Mouse (Mus musculus) MEL (cell line): Measurements from ENCODE around the gene Igf2bp3. TPM values are rescaled to one million over a fixed set of nuclear protein-coding genes. Genes with fewer than 3 reads are reported as not detected.

Source experiments
- DNase-seq: peaks from one replicate; pipeline ENCODE4 v3.0.0; 2011; ENCODE audit warnings: low read depth, low spot score
- H3K27ac ChIP-seq: 2 replicates; pipeline ENCODE4 v1.5.1; 2012; ENCODE audit warnings: low read depth, mild to moderate bottlenecking, control low read depth, low read length, moderate library complexity; ENCODE audit not compliant: control insufficient read depth
- H3K27me3 ChIP-seq, 2 experiments: fragments of 150-350 bp in 1 of 2; sonication (generic) in 1 of 2; 2 replicates each; pipeline ENCODE4 v1.6.1; 2012; ENCODE audit warnings: low read length in 2 of 2, mild to moderate bottlenecking in 2 of 2, improper control_type of control experiment in 1 of 2, moderate library complexity in 1 of 2; ENCODE audit not compliant: insufficient read depth in 2 of 2, control insufficient read depth in 1 of 2
- H3K36me3 ChIP-seq, 2 experiments: 2 replicates each; pipeline ENCODE4 v1.6.1; 2012 to 2014; ENCODE audit warnings: low read length in 2 of 2, improper control_type of control experiment in 1 of 2, inconsistent platforms in 1 of 2, mild to moderate bottlenecking in 1 of 2; ENCODE audit not compliant: insufficient read depth in 2 of 2, control insufficient read depth in 1 of 2
- H3K4me1 ChIP-seq, 2 experiments: fragments of 150-350 bp in 1 of 2; sonication (generic) in 1 of 2; 2 replicates each; pipeline ENCODE4 v1.6.1; 2012; ENCODE audit warnings: low read length in 2 of 2, improper control_type of control experiment in 1 of 2, mild to moderate bottlenecking in 1 of 2; ENCODE audit not compliant: insufficient read depth in 2 of 2, control insufficient read depth in 1 of 2
- H3K4me3 ChIP-seq, 2 experiments: fragments of 150-350 bp in 1 of 2; sonication (generic) in 1 of 2; 2 replicates each; pipeline ENCODE4 v1.5.1; 2012; ENCODE audit warnings: low read depth in 2 of 2, low read length in 2 of 2, mild to moderate bottlenecking in 2 of 2, moderate library complexity in 2 of 2, control low read depth in 1 of 2, improper control_type of control experiment in 1 of 2; ENCODE audit not compliant: control insufficient read depth in 1 of 2, insufficient read depth in 1 of 2
- H3K79me2 ChIP-seq: 2 replicates; pipeline ENCODE4 v1.6.1; 2012; ENCODE audit warnings: mild to moderate bottlenecking, low read length, moderate library complexity; ENCODE audit not compliant: control insufficient read depth, poor library complexity, insufficient read depth
- H3K9ac ChIP-seq: 2 replicates; pipeline ENCODE4 v1.6.1; 2012; ENCODE audit warnings: low read depth, mild to moderate bottlenecking, control low read depth, low read length, moderate library complexity; ENCODE audit not compliant: control insufficient read depth, poor library complexity, severe bottlenecking
- H3K9me3 ChIP-seq: fragments of 150-350 bp; sonication (generic); replicated peaks from 2 replicates; pipeline ENCODE4 v1.6.1; 2012; ENCODE audit warnings: mild to moderate bottlenecking, low read length, improper control_type of control experiment, moderate library complexity; ENCODE audit not compliant: insufficient read depth
- BHLHE40 ChIP-seq: IDR thresholded peaks from 2 replicates; pipeline ENCODE4 v1.6.1; 2012; ENCODE audit warnings: low read depth, mild to moderate bottlenecking, inconsistent platforms, low read length, improper control_type of control experiment, borderline replicate concordance
- CTCF ChIP-seq, 3 experiments: IDR thresholded peaks in 2 of 3; conservative IDR thresholded peaks in 1 of 3; 2 replicates each; pipeline ENCODE4 v1.5.1; 2011 to 2012; ENCODE audit warnings: low read length in 3 of 3, low read depth in 2 of 3, mild to moderate bottlenecking in 2 of 3, improper control_type of control experiment in 1 of 3, inconsistent platforms in 1 of 3, mixed read lengths in 1 of 3, moderate library complexity in 1 of 3; ENCODE audit not compliant: control insufficient read depth in 1 of 3, insufficient read depth in 1 of 3, poor library complexity in 1 of 3, severe bottlenecking in 1 of 3
- ELF1 ChIP-seq: IDR thresholded peaks from 2 replicates; pipeline ENCODE4 v1.6.1; 2014; ENCODE audit warnings: low read depth, mild to moderate bottlenecking, inconsistent platforms, low read length, improper control_type of control experiment, moderate library complexity
- GATA1 ChIP-seq: IDR thresholded peaks from 2 replicates; pipeline ENCODE4 v1.6.1; 2011; ENCODE audit warnings: low read depth, low read length, improper control_type of control experiment
- HCFC1 ChIP-seq: IDR thresholded peaks from 2 replicates; pipeline ENCODE4 v1.6.1; 2012; ENCODE audit warnings: low read depth, mild to moderate bottlenecking, inconsistent platforms, low read length, improper control_type of control experiment, moderate library complexity
- KAT2A ChIP-seq: conservative IDR thresholded peaks from 2 replicates; pipeline ENCODE4 v1.6.1; 2012; ENCODE audit warnings: low read depth, low read length, improper control_type of control experiment, inconsistent platforms
- MAZ ChIP-seq: IDR thresholded peaks from 2 replicates; pipeline ENCODE4 v1.6.1; 2012; ENCODE audit warnings: low read depth, mild to moderate bottlenecking, inconsistent platforms, low read length, improper control_type of control experiment
- MEF2A ChIP-seq: IDR thresholded peaks from 2 replicates; pipeline ENCODE4 v1.6.1; 2014; ENCODE audit warnings: low read depth, mild to moderate bottlenecking, inconsistent platforms, low read length, improper control_type of control experiment; ENCODE audit not compliant: poor library complexity, insufficient replicate concordance, severe bottlenecking; ENCODE audit errors: extremely low read depth
- MYC ChIP-seq: IDR thresholded peaks from 2 replicates; pipeline ENCODE4 v1.6.1; 2011; ENCODE audit warnings: low read depth, mild to moderate bottlenecking, low read length, improper control_type of control experiment, moderate library complexity
- NRF1 ChIP-seq: IDR thresholded peaks from 2 replicates; pipeline ENCODE4 v1.6.1; 2014; ENCODE audit warnings: low read depth, mild to moderate bottlenecking, inconsistent platforms, low read length, improper control_type of control experiment, moderate library complexity; ENCODE audit not compliant: poor library complexity, insufficient read depth, severe bottlenecking
- RAD21 ChIP-seq: IDR thresholded peaks from 2 replicates; pipeline ENCODE4 v1.6.1; 2011; ENCODE audit warnings: mild to moderate bottlenecking, low read depth, low read length, improper control_type of control experiment
- SIN3A ChIP-seq: IDR thresholded peaks from 2 replicates; pipeline ENCODE4 v1.6.1; 2012; ENCODE audit warnings: low read length, improper control_type of control experiment, inconsistent platforms
- SMC3 ChIP-seq: IDR thresholded peaks from 2 replicates; pipeline ENCODE4 v1.6.1; 2011; ENCODE audit warnings: low read depth, low read length, improper control_type of control experiment
- TAL1 ChIP-seq: IDR thresholded peaks from 2 replicates; pipeline ENCODE4 v1.6.1; 2012; ENCODE audit warnings: mild to moderate bottlenecking, inconsistent platforms, low read length, moderate library complexity, mixed read lengths
- TCF12 ChIP-seq: IDR thresholded peaks from 2 replicates; pipeline ENCODE4 v1.6.1; 2014; ENCODE audit warnings: low read depth, mild to moderate bottlenecking, inconsistent platforms, low read length, improper control_type of control experiment, moderate library complexity
- ZMIZ1 ChIP-seq: IDR thresholded peaks from 2 replicates; pipeline ENCODE4 v1.6.1; 2012; ENCODE audit warnings: low read depth, mild to moderate bottlenecking, inconsistent platforms, low read length, improper control_type of control experiment, moderate library complexity
- ZNF384 ChIP-seq: IDR thresholded peaks from 2 replicates; pipeline ENCODE4 v1.6.1; 2012; ENCODE audit warnings: low read depth, mild to moderate bottlenecking, inconsistent platforms, low read length, improper control_type of control experiment
- polyA plus RNA-seq, 2 experiments: library from polyadenylated mRNA; stranded (reverse) in 1 of 2; unstranded in 1 of 2; fragments of >175 nt in 1 of 2; fragments of >200 nt in 1 of 2; gene quantifications; 2 replicates each; pipeline versions ENCODE4 v1.2.1 to v1.2.4; 2012; ENCODE audit warnings: low replicate concordance in 2 of 2, low read depth in 1 of 2; ENCODE audit not compliant: insufficient read length in 2 of 2, insufficient read depth in 1 of 2, missing spikeins in 1 of 2
- total RNA-seq: library from RNA; depleted of rRNA; stranded (reverse); fragments of 300-350 nt; gene quantifications from 2 replicates; pipeline ENCODE4 v1.2.3, GENCODE M21; 2012

Igf2bp3 gene
- total and polyA plus RNA-seq, 3 experiments: 0.12 to 0.29 TPM; not detected in 1

GRCm38 (mm10) chr6:49146461-49146860 lies 68.3 kb downstream of the Igf2bp3 start:
- H3K27ac ChIP-seq: no peak overlapping the region

DNA sequence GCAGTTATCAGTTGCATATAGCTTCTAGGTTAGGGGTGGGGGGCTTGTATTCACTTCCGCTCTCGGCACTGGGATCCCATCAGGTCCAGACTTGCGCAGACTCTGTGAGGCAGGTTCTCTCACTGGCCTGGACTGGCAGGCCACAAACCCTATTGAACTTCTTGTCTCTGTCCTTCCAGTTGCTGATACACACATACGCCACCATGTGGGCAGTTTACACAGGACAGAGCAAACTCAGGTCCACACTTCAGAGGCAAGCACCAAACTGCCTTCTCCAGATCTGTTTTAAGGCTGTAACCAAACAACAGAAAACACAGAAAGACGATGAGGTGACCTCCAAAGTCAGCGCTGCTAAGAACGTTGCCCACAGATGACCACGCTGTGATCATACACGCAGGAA lies 72.3 kb downstream of the Igf2bp3 start:
- TF ChIP-seq ZNF384 (no peak), MYC (no peak), RAD21 (no peak), MEF2A (no peak), SIN3A (no peak), TAL1 (no peak), TCF12 (no peak), SMC3 (peak; percentile 14; the same call in 1 of the 2 replicates), MAZ (no peak)
- Histone ChIP-seq H3K9ac (no peak overlapping the region), H3K9me3 (no peaks in the 10 kb centered on the region), H3K27me3 (no peaks in the 10 kb centered on the region; a peak in 1 of 4 replicates), H3K36me3 (no peaks in the 10 kb centered on the region), H3K4me3 (no peak overlapping the region), H3K4me1 (no peaks in the 10 kb centered on the region), H3K27ac (no peak overlapping the region), H3K79me2 (no peaks in the 10 kb centered on the region)
- no peak for DNase-seq

More at GRCm38 (mm10) chr6:49146461-49146860, 68.3 kb downstream of the Igf2bp3 start:
- H3K9ac ChIP-seq: no peak overlapping the region
- H3K9me3 ChIP-seq: no peaks in the 10 kb centered on the region
- H3K27me3 ChIP-seq: no peaks in the 10 kb centered on the region; a peak in 1 of 4 replicates
- no peak for TF ChIP-seq HCFC1
- no peak for TF ChIP-seq SIN3A
- no peak for TF ChIP-seq KAT2A
- no peak for TF ChIP-seq ZMIZ1
- no peak for TF ChIP-seq NRF1
- TF ChIP-seq CTCF (IDR thresholded peaks at IDR 0.05 in 2 of 3, conservative IDR thresholded peaks at IDR 0.05 in 1 of 3; ENCODE audit: control insufficient read depth in 1 of 3, insufficient read depth in 1 of 3, low read depth in 2 of 3, low read length in 3 of 3, poor library complexity in 1 of 3, severe bottlenecking in 1 of 3): no peak
- no peak for TF ChIP-seq BHLHE40
- no peak for TF ChIP-seq RAD21
- TF ChIP-seq GATA1: no peak
- TF ChIP-seq ELF1: no peak
- TF ChIP-seq, all 39 proteins: peak for 0
- no peaks in the 10 kb centered on the region for H3K4me1 ChIP-seq
- no peaks in the 10 kb centered on the region for H3K36me3 ChIP-seq
- H3K79me2 ChIP-seq: no peaks in the 10 kb centered on the region
- DNase-seq: no peak
- no peak overlapping the region for H3K4me3 ChIP-seq
